Mouse (Mus musculus) B cell, adult (primary cell): Measurements from ENCODE around the gene Rab3ip. TPM values are rescaled to one million over a fixed set of nuclear protein-coding genes. Genes with fewer than 3 reads are reported as not detected.

Experiments used
- total RNA-seq: library from RNA; stranded (reverse); gene quantifications from 4 replicates; pipeline ENCODE4 v1.2.4, GENCODE M21; 2023; ENCODE audit not compliant: inconsistent age

The Rab3ip gene
- 34.1 to 49.0 TPM (median 41.6 TPM) in 4 replicates for total RNA-seq

GRCm38 (mm10) chr10:116950009-116950769 is at the start of gene Rab3ip:
Rab3ip (minus strand) TSS chr10:116950769.

GRCm38 (mm10) chr10:116986264-116987082 is 35.9 kb upstream of the Rab3ip start, which contains the start of gene Best3:
Best3 (plus strand) TSS chr10:116986314.

GRCm38 (mm10) chr10:116972509-116972908 is 21.9 kb upstream of the Rab3ip start, which contains the start of gene Gm10271:
Gm10271 (minus strand) TSS chr10:116972609.

GRCm38 (mm10) chr10:116896336-116897177 is 54.0 kb downstream of the Rab3ip start, which contains the start of gene Myrfl:
Myrfl (minus strand) TSS chr10:116896919.

Other genes starting within 250 kb of the Rab3ip start
- gene Myrfl, start 53.9 kb downstream of the Rab3ip start, total RNA-seq = 0.15 to 0.16 TPM in 2 of 4 replicates, not detected in the others
- gene Gm10271, start 21.8 kb upstream of the Rab3ip start, total RNA-seq = not detected in 4 replicates
- gene Best3, start 35.5 kb upstream of the Rab3ip start, total RNA-seq = not detected in 4 replicates
- gene Lrrc10, start 94.6 kb upstream of the Rab3ip start, total RNA-seq = not detected in 4 replicates
- gene Cct2, start 113.0 kb upstream of the Rab3ip start, total RNA-seq = 264 to 279 TPM (median 272 TPM) in 4 replicates
- 22.9 to 28.8 TPM (median 27.1 TPM) in 4 replicates for gene Frs2, start 197.8 kb upstream of the Rab3ip start, total RNA-seq